Mouse (Mus musculus): ENCODE data around the gene Prox2. TPM values are rescaled to one million over a fixed set of nuclear protein-coding genes. Genes with fewer than 3 reads are reported as not detected.

Gene Prox2
- 2.9 and 3.3 TPM in 2 replicates for polyA plus RNA-seq (2014; fragmentation: Nextera tagmentation; extraction: Ambion mirVana)

DNA sequence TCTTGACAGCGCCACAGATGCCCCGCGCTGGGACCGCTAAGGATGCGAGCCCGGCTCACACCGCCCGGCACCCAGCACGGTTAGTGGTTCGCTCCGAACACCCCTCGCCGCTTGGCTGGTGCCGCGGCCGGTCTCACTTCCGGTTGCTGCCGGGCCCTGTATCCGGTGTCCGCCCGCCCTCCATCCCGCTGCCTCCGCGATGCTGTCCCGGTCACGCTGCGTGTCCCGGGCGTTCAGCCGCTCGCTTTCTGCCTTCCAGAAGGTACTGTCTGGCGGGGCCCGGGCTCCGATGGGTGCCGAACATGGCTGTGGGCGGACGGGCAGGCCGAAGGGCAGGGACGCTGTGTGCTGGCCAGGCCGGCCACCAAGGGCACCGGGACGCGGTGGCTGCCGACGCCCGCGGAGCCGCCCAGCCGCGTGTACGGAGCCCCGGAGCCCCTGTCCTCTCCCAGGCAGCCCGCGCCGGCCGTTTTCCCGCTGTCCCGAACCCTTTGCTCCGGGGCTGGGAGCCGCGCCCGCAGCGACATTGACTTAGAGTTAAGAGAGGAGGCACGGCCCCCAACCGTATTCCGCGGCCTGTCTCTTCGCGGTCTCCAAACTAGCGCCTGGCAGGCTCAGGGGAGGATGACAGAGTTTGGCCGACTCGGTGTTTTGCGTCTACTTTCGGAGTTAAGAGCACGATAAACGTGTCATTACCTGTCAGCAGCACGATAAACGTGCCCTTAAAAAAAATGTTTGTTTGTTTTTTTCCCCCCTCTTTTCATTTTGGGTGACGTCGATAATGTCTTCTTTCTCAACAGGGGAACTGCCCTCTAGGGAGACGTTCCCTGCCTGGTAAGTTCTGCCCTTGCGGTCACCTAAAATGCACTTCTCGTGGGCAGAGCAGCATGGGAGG lies at the start of gene Prox2, which contains the start of gene Dlst:
TSS of gene Prox2 (minus strand) at position 62 of the 895 bp plus-strand sequence.
TSS of gene Dlst (plus strand) at position 136 of the 895 bp plus-strand sequence.
- H3K4me1 ChIP-seq (ENCODE audit: control insufficient read depth, insufficient read depth, low read length) = peaks cover 28% of the 10 kb centered on the region
- H3K27ac ChIP-seq (ENCODE audit: low read depth, low read length) = peak within 1 kb of the TSS; percentile 83
- peak within 1 kb of the TSS; percentile 89 for H3K4me2 ChIP-seq (replicated peaks; ENCODE audit: low read depth, low read length)
- H3K9me3 ChIP-seq (ENCODE audit: control insufficient read depth, low read length) = no peaks in the 10 kb centered on the region
- WGBS = under 1% methylated on average over 83 of the region's 83 CpGs
- no peaks in the 10 kb centered on the region; the same call in 1 of the 2 replicates for H3K36me3 ChIP-seq (ENCODE audit: control insufficient read depth, insufficient read depth, low read length)
- H3K4me3 ChIP-seq (ENCODE audit: low read length) = peak within 1 kb of the TSS; percentile 99
- ATAC-seq (ENCODE audit: low FRiP score, low TSS enrichment) = peak; percentile 95
- H3K27me3 ChIP-seq (ENCODE audit: control insufficient read depth, insufficient read depth, low read length) = no peaks in the 10 kb centered on the region
- peak within 1 kb of the TSS; percentile 97 for H3K9ac ChIP-seq (ENCODE audit: low read depth, low read length)

DNA sequence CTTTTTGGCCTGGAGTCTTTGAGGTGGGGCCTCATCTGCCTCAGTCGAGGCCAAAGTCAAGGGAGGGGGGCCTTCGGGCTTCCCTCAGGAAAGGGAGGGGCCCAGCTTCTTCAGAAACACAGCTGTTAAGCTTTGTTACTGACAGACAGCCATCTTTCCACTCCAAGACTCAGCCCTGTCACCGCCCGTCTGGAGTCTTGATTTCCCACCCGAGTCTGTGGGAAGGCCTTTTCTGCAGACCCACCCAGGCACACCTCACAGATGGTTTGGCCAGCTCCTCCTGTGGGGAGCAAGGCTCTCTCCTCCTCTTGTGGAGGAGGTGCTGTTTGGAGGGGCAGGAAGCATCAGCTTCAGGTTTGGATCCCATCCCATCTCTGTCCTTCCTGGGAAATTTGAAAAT lies 49.0 kb upstream of the Prox2 start:
- WGBS = 83% methylated on average over 5 of the region's 5 CpGs
- Histone ChIP-seq H3K4me3 (ENCODE audit: low read length) (no peak overlapping the region), H3K4me1 (ENCODE audit: control insufficient read depth, insufficient read depth, low read length) (no peaks in the 10 kb centered on the region), H3K27me3 (ENCODE audit: control insufficient read depth, insufficient read depth, low read length) (no peaks in the 10 kb centered on the region), H3K9ac (ENCODE audit: low read depth, low read length) (no peak overlapping the region), H3K9me3 (ENCODE audit: control insufficient read depth, low read length) (no peaks in the 10 kb centered on the region), H3K27ac (ENCODE audit: low read depth, low read length) (no peak overlapping the region), H3K36me3 (ENCODE audit: control insufficient read depth, insufficient read depth, low read length) (no peaks in the 10 kb centered on the region), H3K4me2 (replicated peaks; ENCODE audit: low read depth, low read length) (no peak overlapping the region)
- no peak for ATAC-seq (ENCODE audit: low FRiP score, low TSS enrichment)

DNA sequence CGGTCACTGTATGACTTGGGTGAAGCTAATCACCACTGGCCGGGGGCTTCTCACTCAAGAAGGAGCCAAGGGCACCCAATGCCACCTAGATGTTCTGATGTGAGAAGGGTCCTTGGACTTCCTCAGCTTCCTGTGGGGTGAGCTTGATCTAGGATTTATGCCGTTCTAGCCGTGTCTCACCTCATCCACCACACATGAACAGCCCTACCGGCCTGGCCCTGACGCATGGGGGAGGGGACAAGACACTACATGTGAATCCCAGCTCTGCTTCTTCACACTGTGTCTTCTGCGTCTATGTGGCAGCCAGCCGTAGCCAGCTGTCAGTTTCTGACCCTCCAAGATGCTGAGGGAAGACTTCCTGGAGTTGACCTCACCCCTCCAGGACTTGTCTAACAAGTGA lies 48.2 kb upstream of the Prox2 start:
- H3K36me3 ChIP-seq (ENCODE audit: control insufficient read depth, insufficient read depth, low read length) = no peaks in the 10 kb centered on the region
- 89% methylated on average over 8 of the region's 8 CpGs for WGBS

DNA sequence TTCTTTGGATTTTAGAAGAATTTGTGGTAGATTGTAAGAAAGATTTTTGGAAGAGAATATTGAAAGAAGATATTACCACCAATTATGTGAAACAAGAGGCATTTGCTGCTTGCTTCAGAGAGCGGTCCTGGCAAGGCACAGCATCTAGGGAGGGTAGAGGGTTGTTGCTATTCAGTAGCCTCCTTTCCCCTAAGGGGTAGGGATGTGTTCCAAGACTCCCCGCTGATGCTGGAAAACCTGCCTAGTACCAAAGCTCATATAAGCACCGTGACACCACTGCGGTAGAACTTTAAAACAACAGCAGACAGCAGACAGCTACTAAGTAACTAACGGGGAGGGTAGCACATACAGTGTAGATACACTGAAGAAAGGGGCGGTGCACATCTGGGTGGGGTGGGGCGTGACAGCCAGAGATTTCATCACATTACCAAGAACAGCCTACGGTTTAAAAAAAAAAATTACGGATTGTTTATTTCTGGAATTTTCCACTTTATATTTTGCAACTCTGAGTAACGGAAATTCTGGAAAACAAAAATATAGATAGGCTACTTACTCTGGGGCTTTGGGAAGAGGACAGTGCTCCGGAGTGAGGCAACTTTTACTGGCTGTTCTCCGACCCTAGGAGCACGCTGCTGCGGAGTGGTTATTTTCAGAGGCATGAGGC lies 47.4 kb upstream of the Prox2 start:
- Histone ChIP-seq H3K4me2 (replicated peaks; ENCODE audit: low read depth, low read length) (no peak overlapping the region), H3K36me3 (ENCODE audit: control insufficient read depth, insufficient read depth, low read length) (no peaks in the 10 kb centered on the region), H3K9me3 (ENCODE audit: control insufficient read depth, low read length) (no peaks in the 10 kb centered on the region), H3K4me1 (ENCODE audit: control insufficient read depth, insufficient read depth, low read length) (no peaks in the 10 kb centered on the region), H3K4me3 (ENCODE audit: low read length) (no peak overlapping the region), H3K27ac (ENCODE audit: low read depth, low read length) (no peak overlapping the region), H3K27me3 (ENCODE audit: control insufficient read depth, insufficient read depth, low read length) (no peaks in the 10 kb centered on the region), H3K9ac (ENCODE audit: low read depth, low read length) (no peak overlapping the region)
- ATAC-seq (ENCODE audit: low FRiP score, low TSS enrichment) = no peak
- WGBS = 92% methylated on average over 14 of the region's 14 CpGs

More for the DNA sequence above, 48.2 kb upstream of the Prox2 start:
- Histone ChIP-seq H3K9me3 (ENCODE audit: control insufficient read depth, low read length) (no peaks in the 10 kb centered on the region), H3K27ac (ENCODE audit: low read depth, low read length) (no peak overlapping the region), H3K9ac (ENCODE audit: low read depth, low read length) (no peak overlapping the region), H3K4me2 (replicated peaks; ENCODE audit: low read depth, low read length) (no peak overlapping the region), H3K4me3 (ENCODE audit: low read length) (no peak overlapping the region), H3K27me3 (ENCODE audit: control insufficient read depth, insufficient read depth, low read length) (no peaks in the 10 kb centered on the region), H3K4me1 (ENCODE audit: control insufficient read depth, insufficient read depth, low read length) (no peaks in the 10 kb centered on the region)
- ATAC-seq (ENCODE audit: low FRiP score, low TSS enrichment) = no peak

DNA sequence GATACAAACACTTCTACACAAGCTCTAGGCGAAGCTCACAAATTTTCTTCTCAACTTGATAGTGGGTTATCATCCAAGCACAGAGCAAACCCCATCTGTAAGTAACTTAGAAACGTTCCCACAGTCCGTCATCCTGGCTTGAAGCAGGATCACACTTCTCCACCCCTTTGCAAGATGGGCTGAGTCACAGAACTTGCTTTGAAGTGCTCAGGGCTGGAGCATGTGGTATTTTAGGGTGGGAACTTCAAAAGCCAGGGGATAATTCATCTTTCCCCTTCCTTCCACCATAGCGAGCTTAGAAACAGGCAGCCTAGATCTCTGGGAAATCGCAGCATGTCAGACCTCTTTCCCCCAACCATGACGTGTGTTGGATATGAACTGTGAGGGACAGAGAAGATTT lies 45.8 kb upstream of the Prox2 start:
- Histone ChIP-seq H3K4me1 (ENCODE audit: control insufficient read depth, insufficient read depth, low read length) (no peaks in the 10 kb centered on the region), H3K4me2 (replicated peaks; ENCODE audit: low read depth, low read length) (no peak overlapping the region), H3K36me3 (ENCODE audit: control insufficient read depth, insufficient read depth, low read length) (no peaks in the 10 kb centered on the region), H3K4me3 (ENCODE audit: low read length) (no peak overlapping the region), H3K9me3 (ENCODE audit: control insufficient read depth, low read length) (no peaks in the 10 kb centered on the region), H3K27me3 (ENCODE audit: control insufficient read depth, insufficient read depth, low read length) (no peaks in the 10 kb centered on the region), H3K9ac (ENCODE audit: low read depth, low read length) (no peak overlapping the region), H3K27ac (ENCODE audit: low read depth, low read length) (no peak overlapping the region)
- WGBS = 24% methylated on average over 6 of the region's 6 CpGs
- ATAC-seq (ENCODE audit: low FRiP score, low TSS enrichment) = no peak

DNA sequence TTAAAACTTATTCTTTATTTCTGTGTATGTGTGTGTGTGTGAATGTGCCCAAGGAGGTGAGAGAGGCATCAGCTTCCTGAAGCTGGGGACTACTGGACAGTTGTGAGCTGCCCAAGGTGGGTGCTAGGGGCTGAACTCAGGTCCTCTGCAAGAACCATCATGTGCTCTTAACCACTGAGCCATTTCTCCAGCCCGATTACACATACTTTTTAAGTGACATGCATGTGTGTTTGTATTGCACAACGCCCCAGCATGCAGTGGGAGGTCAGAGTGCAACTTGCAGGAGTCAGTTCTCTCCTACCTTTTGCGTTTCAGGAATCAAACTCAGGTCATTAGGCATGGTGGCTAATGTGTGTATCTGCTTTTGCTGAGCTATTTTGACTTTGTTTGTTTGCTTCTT lies 42.5 kb upstream of the Prox2 start:
- 77% methylated on average over 3 of the region's 3 CpGs for WGBS
- Histone ChIP-seq H3K36me3 (ENCODE audit: control insufficient read depth, insufficient read depth, low read length) (no peaks in the 10 kb centered on the region), H3K27me3 (ENCODE audit: control insufficient read depth, insufficient read depth, low read length) (peaks cover 14% of the 10 kb centered on the region), H3K27ac (ENCODE audit: low read depth, low read length) (no peak overlapping the region), H3K4me2 (replicated peaks; ENCODE audit: low read depth, low read length) (no peak overlapping the region), H3K4me3 (ENCODE audit: low read length) (no peak overlapping the region), H3K9me3 (ENCODE audit: control insufficient read depth, low read length) (no peaks in the 10 kb centered on the region), H3K9ac (ENCODE audit: low read depth, low read length) (no peak overlapping the region), H3K4me1 (ENCODE audit: control insufficient read depth, insufficient read depth, low read length) (0 out of 2 replicates have a peak, but pooled peaks cover 10% of the 10 kb centered on the region)
- no peak for ATAC-seq (ENCODE audit: low FRiP score, low TSS enrichment)

DNA sequence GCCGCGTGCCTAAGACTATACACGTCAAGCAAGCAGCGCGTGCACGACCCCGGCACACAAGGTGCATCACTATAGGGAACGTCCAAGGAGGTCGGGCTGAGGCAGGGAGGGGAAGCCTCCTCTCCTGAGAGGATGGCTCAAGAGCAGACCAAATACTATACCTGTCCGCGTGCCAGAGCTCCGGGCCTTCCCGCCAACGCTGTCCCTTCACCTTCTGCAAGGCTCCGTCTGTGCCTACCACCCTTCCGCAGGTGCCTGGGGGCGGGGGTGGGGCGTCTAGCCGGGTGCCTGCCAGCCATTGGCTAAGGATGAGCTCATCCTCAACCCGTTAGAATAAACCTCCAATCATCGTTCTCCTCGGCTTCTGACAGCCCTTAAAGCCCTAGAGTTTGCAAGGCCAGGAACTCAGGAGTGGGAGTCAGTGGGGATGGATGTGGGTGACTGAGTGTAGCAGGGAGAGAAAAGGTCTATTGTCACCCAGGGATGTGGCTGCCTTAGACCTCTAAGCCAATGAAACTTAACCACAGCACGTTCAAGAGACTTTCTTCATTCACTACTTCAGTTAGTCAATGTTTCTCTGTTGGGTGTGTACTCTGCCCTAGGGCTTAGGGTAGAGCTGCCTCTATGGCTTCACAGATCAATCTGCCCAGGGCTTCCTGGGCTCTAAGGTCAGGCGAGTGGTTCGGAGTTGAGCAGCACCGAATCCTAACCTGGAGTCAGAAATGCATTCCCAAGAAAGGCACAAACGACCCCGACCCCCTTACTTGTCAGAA lies 40.6 kb upstream of the Prox2 start, which contains the start of gene Rps6kl1:
TSS of gene Rps6kl1 (minus strand) at position 263 of the 773 bp plus-strand sequence.
- 14% methylated on average over 28 of the region's 28 CpGs for WGBS
- Histone ChIP-seq H3K4me3 (ENCODE audit: low read length) (peak within 1 kb of the TSS; percentile 28; the same call in 1 of the 2 replicates), H3K9me3 (ENCODE audit: control insufficient read depth, low read length) (no peaks in the 10 kb centered on the region), H3K27me3 (ENCODE audit: control insufficient read depth, insufficient read depth, low read length) (peaks cover 14% of the 10 kb centered on the region), H3K4me2 (replicated peaks; ENCODE audit: low read depth, low read length) (peak within 1 kb of the TSS; percentile 44), H3K9ac (ENCODE audit: low read depth, low read length) (peak within 1 kb of the TSS; percentile 18; the same call in 1 of the 2 replicates), H3K27ac (ENCODE audit: low read depth, low read length) (no peak within 1 kb of the TSS), H3K36me3 (ENCODE audit: control insufficient read depth, insufficient read depth, low read length) (no peaks in the 10 kb centered on the region), H3K4me1 (ENCODE audit: control insufficient read depth, insufficient read depth, low read length) (peaks cover 16% of the 10 kb centered on the region)
- peak; percentile 67 for ATAC-seq (ENCODE audit: low FRiP score, low TSS enrichment)

DNA sequence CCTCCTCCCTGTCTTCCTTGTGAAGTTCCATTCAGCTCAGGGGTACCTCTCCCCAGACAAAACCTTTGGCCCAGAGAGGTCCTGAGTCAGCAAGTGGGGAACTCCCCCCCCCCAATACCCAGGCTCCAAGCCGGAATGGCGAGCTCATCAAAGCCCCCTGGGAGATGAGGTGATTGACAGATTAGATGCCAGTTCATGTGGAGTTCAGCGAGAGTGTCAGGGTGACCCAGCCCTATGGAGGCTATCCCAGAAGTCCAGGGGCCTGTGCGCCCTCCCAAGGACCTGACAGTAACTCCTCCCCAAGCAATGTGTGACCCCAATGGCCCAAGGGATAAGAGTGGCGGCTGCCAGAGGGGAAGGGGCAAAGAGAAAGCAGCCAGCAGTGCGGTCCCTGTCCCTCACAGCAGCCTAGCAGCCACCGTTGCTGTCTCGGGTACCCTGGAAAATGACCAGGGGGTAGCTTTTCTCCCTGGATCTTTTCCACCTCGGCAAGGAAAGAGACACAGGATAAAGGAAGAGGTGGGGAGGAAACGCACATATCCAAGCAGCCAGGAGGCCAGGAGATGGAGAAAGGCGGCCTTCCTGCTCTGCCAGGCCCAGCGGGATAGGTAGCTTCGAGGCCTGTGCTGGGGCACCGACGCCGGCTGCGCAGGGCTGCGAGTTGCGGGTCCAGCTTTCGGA lies 39.9 kb upstream of the Prox2 start:
- Histone ChIP-seq H3K27me3 (ENCODE audit: control insufficient read depth, insufficient read depth, low read length) (peaks cover 14% of the 10 kb centered on the region), H3K9me3 (ENCODE audit: control insufficient read depth, low read length) (no peaks in the 10 kb centered on the region), H3K4me2 (replicated peaks; ENCODE audit: low read depth, low read length) (peak overlapping the region; percentile 44), H3K4me1 (ENCODE audit: control insufficient read depth, insufficient read depth, low read length) (peaks cover 21% of the 10 kb centered on the region), H3K9ac (ENCODE audit: low read depth, low read length) (peak overlapping the region; percentile 18; the same call in 1 of the 2 replicates), H3K4me3 (ENCODE audit: low read length) (peak overlapping the region; percentile 28; the same call in 1 of the 2 replicates), H3K36me3 (ENCODE audit: control insufficient read depth, insufficient read depth, low read length) (no peaks in the 10 kb centered on the region), H3K27ac (ENCODE audit: low read depth, low read length) (no peak overlapping the region)
- no peak for ATAC-seq (ENCODE audit: low FRiP score, low TSS enrichment)
- WGBS = 12% methylated on average over 20 of the region's 20 CpGs

Measured in kidney, embryonic 14.5 days (tissue).